Mouse (Mus musculus): ENCODE results near the gene Abca3.
"Not testable (repeated sequence)": the region's sequence is repeated elsewhere in the genome, so short reads cannot be mapped to it uniquely, and the experiment has no call there.

Abca3 gene

DNA sequence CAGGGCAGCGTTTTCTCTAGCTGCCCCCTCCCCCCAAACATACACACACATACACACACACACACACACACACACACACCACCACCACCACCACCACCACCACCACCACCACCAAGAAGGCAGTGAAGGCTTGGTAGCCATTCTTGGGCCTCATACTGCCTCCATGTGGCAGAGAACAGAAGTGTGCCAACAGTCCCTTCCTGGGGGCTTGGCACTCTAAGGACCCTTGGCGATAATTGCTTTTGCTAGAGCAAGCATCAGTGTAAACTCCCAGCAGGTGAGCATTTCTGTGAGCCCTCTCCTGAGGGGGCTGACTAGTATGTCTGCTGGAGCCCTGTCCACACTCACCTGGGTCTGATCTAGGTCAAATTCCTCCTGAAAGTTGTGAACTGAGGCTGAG is 89.4 kb downstream of the Abca3 start:
- no peak for DNase-seq (ENCODE audit: low spot score in 2 of 2)

DNA sequence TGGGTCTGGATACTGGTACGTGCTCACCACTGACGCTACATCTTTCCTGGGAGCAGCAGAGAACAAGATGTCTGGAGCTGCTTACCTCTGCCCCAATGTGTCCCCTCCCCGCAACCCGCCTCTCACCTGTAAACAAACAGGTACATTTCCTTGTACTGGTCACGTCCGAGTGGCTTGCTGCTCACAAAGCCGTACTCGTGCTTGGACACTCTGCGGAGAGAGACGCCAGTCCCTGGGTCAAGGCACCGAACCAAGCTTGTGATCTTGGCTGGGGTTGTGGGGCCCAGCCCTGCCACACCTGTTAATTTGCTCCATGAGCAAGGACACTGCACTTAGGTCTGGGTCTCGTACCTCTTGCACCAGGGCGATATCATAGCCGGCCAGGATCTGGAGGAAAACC is 90.4 kb downstream of the Abca3 start:
- peak; percentile 58 to 70 for DNase-seq (ENCODE audit: low spot score in 2 of 2)

DNA sequence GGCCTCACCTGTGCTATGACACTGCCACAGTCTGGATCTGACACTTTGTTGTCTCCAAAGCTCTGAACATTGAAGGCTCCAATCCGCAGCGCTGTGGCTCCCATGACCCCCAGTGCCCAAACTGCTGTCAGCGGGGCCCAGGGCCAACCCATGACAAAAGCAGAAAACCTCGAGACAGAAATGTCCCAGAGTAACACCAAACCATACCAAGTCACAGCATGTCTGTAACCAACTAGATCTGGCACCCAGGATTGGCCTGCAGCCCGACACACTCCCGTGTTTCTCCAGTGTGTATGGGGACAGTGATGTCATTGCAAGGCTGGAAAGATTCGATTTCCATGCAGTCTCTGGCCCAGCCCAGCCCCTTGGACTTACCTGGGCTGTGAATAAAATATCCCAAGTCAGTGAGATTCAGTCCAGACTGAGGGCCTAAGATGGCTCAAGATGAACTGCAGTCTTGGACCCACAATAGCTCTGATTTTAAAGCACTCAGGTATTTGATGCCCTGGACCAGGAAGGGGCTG is 90.9 kb downstream of the Abca3 start, which contains the start of gene Dnase1l2:
Gene Dnase1l2, minus strand, starts transcription at position 474 of the 524 bp plus-strand sequence.
- DNase-seq (ENCODE audit: low spot score in 2 of 2), result peak; percentile 51 to 68

DNA sequence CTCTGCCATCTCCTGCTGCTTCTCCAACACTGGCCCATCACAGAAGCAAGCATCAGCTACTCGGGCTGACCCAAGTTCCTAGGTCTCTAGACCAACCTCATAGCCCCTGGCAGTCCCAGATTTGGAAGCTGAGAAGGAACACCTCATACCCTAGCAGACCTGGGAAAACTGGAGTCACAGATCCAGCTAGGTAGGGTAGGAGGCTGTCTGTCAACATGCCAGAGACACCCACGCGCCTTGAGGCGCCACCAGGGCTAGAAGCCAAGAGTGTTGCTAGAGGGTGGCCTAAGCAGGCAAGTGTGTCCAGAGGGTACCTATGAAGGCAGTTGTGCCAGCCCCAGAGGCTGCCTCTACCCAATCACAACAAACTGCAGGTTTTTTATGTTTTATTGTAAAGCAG is 91.7 kb downstream of the Abca3 start:
- DNase-seq (ENCODE audit: low spot score in 2 of 2), result peak; percentile 66 to 72

DNA sequence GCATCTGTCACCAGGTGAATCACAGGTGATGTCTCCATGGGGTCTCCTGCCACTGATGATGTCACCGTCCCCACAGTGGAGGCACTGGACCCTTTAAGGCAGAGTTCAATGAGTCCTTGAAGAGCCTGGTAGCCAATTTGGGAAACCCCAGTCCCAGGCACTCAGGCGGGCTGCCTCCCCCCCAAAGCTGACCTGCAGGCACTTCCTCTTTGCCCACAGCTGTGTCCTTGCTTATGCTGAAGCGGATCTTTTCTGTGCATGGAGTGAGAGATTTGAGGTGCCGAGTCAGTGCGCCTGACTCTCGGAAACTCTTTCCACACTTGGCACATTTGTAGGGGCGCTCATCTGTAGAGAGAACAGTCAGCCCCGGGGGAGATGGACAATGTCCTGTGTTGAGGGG is 94.8 kb downstream of the Abca3 start:
- no peak for DNase-seq (ENCODE audit: low spot score in 2 of 2)

DNA sequence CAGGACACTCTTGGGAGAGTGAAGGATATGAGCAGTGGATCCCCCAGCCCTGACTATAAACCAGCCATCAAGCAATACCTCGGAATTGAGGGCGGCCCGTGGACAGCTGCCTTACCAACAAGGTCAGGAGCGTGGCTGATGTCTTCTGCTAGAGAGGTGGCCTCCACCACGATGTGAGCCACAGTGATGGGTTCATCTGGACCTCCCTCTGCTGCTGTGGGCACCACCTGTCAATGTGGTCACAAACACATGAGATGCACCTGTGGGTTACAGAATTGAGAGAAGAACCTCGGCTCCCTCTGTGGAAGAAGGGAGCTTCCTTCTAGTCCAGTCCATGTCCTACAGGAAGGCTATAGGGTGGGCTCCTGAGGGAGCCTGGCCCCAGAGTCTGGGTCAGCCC is 97.8 kb downstream of the Abca3 start:
- DNase-seq (ENCODE audit: low spot score in 2 of 2), result no peak

DNA sequence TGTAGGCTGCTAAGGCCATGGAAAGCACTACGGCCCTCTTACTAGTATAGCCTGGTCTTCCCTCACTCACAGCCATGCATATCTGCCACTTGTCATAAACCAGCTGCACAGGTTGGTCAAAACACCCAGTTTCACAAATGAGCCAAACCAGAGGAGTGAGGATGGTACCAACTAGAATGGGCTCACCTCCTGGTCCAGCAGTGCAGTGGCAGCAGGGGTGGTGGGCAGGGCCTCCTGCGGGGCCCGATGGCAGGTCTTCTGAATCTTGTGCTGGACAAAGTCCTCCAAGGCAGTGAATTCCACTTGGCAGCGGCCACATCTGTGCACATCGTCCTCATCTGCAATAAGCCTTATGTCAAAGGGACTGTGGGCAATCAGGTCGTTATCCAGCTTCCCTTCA is 99.5 kb downstream of the Abca3 start:
- DNase-seq (ENCODE audit: low spot score in 2 of 2), result no peak

DNA sequence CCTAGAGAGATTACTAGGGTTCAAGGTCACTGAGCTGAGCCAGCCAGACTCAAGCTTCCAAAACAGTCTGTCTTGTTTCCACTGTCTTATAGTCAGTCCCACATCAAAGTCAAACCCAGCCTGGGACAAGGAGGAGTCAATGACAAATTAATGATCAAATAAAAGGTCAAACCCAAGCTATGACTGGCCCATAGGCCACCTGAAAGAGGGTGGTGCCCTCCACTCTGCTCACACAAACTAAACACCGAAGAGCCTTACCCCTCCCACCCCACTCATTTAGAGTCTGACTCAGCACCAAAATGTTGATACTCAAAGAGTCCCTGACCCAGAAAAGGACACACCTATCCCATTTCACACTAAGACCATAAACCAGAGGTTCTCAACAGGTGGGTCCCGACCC is 101.6 kb downstream of the Abca3 start:
- DNase-seq (ENCODE audit: low spot score in 2 of 2), result no peak

DNA sequence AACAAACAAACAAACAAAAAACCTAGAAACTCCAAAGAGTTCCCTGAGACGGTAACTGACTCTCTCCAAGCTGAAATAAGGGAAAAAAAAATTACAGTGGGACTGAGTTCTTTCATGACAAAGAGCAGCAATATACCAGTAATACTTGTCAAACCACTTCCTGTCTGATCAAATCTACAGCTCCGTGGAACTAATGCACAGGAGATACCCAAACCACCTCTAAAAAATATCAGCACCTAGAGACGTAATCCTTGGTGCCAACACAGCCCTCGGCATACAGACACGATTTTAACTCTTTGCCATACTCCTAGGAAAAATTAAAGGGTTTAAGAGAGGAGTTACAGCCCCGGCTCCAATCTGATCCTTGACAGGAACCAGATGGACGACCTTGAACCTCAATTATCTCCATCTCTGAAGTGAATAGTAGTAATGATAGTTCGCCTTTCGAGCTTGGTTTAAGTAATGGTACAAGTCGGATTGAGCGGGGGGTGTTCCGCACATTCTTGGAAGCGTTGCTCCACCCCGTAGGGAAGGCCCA is 102.5 kb downstream of the Abca3 start:
- no peak for DNase-seq (ENCODE audit: low spot score in 2 of 2)

DNA sequence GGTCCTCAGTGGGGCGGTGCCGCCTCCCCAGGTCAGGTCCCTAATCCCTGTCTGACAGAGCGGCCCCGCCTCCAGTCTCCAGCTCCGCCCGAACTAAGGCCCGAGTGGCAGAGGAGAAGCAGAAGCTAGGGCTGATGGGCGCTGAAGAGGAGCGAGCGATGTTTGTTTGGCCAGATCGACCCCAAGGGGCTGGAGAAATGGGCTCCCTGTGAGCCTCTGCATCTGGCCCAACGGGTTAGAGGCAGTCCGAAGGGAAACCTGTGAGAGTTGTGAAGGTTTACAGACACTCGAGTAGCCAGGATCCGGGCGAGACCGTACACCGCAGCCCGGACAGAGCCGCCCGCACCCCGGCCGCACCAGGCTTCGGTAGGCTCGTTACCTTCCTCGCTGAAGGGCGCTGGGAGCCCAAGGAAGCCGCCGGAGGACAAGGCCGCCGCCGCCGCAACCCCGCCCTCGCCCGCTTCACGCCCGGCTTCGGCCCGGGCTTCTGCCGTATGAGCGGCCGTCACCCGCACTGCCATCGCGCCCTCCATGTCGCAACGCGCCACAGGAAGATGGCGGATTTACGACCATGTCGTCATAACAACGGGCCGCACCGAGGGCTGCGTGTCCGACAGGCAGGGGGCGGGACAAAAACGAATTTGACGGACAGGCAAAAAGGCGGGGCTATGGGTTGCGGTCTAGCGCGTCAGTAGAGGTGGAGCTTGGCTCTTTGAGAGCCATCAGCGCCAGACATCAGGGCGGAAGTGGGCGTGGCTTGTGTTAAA is 103.2 kb downstream of the Abca3 start:
- peak; percentile 100 for DNase-seq (ENCODE audit: low spot score in 2 of 2)

DNA sequence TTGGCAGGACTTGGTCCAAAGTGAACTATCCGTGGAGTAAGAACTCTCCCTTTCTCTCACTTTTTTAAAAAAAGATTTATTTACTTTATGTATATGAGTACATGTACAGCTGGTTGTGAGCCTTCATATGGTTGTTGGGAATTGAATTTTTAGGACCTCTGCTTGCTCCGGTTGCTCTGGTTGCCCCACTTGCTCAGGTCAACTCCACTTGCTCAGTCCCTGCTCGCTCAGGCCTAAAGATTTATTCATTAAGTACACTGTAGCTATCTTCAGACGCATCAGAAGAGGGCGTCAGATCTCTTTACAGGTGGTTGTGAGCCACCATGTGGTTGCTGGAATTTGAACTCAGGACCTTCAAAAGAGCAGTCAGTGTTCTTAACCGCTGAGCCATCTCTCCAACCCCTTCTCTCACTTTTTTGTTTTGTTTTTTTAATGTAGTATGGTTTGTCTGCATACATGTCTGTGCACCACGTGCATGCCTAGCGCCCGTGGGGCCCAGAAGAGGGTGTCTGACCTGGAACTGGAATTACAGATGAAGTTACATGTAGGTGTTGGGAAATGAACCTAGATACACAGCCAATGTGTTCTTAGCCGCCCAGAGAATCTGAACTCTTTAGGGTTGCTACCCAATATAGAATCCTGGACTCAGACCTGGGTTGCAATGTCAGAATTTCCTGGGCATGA is 103.9 kb downstream of the Abca3 start:
- not testable (repeated sequence) for DNase-seq (ENCODE audit: low spot score in 2 of 2)

Data from urinary bladder, postnatal 36 days (tissue).